Mouse (Mus musculus): ENCODE measurements at regions not wholly inside any gene's neighbourhood (a gene's known extent, or its start where the extent isn't known, plus 50 kb on each side); places are given as distances from the start of the nearest gene placed in this dataset.
A peak's percentile ranks its signal among the peaks of the same experiment; 100 is the strongest.

- no peak for DNase-seq (ENCODE audit: low spot score in 2 of 2)
These were observed 661.9 kb downstream of the Cenpc1 start for GRCm38 (mm10) chr5:85403519-85403918.

- DNase-seq (ENCODE audit: low spot score in 2 of 2) = no peak
These were observed 705.0 kb downstream of the Cenpc1 start for GRCm38 (mm10) chr5:85360427-85360826.

- peak; percentile 45 to 71 for DNase-seq (ENCODE audit: low spot score in 2 of 2)
These were observed 718.6 kb downstream of the Cenpc1 start for GRCm38 (mm10) chr5:85346762-85347161.

- DNase-seq (ENCODE audit: low spot score in 2 of 2) = peak in 1 of 2 experiments; percentile 13
These were observed 719.2 kb downstream of the Cenpc1 start for GRCm38 (mm10) chr5:85346066-85346649.

- DNase-seq (ENCODE audit: low spot score in 2 of 2) = no peak
These were observed 724.0 kb downstream of the Cenpc1 start for GRCm38 (mm10) chr5:85341383-85341782.

GRCm38 (mm10) chr5:85337643-85338458 is 727.5 kb downstream of the Cenpc1 start:
- DNase-seq (ENCODE audit: low spot score in 2 of 2) = no peak

- no peak for DNase-seq (ENCODE audit: low spot score in 2 of 2)
These were observed 728.4 kb downstream of the Cenpc1 start for GRCm38 (mm10) chr5:85336944-85337343.

Measured in right cerebral cortex, adult 2 months (tissue).